Mouse (Mus musculus) fibroblast of lung, adult 2 months (primary cell): Measurements from ENCODE around the gene Leo1.
"Not testable (repeated sequence)": the region's sequence is repeated elsewhere in the genome, so short reads cannot be mapped to it uniquely, and the experiment has no call there.

Experiments used
- DNase-seq: peaks from one replicate; pipeline ENCODE4 v3.0.0-alpha.2; 2011; ENCODE audit warnings: low read depth

Leo1 gene

GRCm38 (mm10) chr9:75425796-75426391 is 15.4 kb upstream of the Leo1 start:
- DNase-seq = no peak

GRCm38 (mm10) chr9:75427366-75428273 is 13.7 kb upstream of the Leo1 start:
- DNase-seq = no peak

DNA sequence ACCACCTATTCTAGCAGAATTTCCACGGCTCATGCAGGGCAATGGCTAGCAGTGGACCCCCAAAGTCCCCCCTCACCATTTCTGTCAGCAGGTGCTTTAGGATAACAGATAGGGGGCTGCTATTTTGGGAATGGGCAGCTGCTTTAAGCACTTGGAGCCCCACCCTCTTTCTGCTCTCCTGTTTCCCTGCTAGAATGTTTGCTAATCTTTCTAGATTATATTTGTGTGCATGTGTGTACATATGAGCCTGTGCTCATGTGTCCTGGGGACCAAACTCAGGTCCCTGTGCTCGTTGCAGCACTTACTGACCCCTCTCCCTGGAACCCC is 13.1 kb upstream of the Leo1 start:
- no peak for DNase-seq

- DNase-seq = no peak
Measured at GRCm38 (mm10) chr9:75429040-75429439, 12.3 kb upstream of the Leo1 start.

- no peak for DNase-seq
Measured at GRCm38 (mm10) chr9:75429657-75430056, 11.7 kb upstream of the Leo1 start.

DNA sequence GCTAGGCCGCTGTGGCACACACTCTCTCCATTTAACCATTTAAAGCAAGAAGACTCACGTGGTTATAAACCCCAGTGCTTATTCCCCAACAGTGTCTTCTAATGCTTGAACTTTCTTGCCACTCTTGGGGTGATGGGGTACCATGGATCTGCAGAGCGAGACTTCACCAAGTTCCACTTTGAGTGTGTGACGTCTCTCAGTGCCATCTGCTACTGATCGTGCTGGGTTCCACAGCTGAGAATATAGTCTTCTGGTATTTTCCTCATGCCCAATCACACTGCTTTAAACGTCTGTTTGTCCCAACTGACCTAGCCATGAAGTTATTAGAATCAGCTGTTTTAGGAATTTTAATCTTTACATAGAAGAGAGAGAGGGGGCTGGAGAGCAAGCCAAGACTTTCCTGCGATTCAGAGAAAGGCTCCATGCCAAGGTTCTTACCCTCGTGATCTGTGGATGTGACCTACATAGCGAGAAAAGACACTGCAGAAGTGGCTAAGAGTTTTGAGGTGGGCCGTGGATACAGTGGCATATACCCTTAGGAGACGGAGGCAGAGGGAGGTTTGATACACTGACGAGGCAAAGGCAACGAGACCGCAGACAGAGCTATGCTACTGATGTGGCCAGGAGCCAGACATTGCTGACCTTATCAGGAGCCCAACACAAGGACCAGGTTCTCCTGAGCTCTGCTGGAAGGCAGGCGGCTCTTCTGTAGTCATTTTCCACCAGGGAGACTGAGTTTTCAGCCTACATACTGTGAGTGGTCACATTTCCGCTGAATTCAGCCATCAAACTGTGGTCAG is 10.3 kb upstream of the Leo1 start:
- no peak for DNase-seq

GRCm38 (mm10) chr9:75432694-75433093 is 8.6 kb upstream of the Leo1 start:
- no peak for DNase-seq

DNA sequence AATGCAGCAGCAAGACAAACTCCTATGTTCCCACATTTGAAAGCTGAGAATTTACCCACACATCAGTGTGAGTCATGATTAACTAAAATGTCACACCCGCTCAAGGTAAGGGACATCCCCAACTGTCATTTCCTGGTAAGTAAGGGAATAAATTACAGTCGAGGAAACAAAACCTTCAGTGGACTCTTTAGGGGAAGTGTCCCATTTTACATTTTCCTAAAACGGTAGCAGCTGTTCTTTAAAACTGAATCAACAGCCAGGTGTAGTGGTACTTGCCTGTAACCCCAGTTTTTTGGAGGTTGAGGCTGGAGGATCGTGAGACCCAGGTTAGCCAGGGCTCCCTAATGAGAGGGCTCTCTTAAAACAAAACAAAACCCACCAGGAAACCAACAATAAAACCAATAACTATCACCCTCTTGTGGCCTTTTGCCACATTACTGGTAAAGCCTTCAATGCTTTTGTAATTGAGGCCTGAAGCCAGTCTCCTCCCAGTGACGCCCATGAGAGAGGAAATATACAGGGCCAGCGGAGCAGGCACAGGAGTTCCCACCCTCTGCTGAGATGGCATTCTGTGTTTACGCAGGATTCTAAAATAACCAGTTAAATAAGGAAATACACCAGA is 7.0 kb upstream of the Leo1 start:
- peak; percentile 69 for DNase-seq

GRCm38 (mm10) chr9:75434872-75435271 is 6.5 kb upstream of the Leo1 start:
- DNase-seq = no peak

DNA sequence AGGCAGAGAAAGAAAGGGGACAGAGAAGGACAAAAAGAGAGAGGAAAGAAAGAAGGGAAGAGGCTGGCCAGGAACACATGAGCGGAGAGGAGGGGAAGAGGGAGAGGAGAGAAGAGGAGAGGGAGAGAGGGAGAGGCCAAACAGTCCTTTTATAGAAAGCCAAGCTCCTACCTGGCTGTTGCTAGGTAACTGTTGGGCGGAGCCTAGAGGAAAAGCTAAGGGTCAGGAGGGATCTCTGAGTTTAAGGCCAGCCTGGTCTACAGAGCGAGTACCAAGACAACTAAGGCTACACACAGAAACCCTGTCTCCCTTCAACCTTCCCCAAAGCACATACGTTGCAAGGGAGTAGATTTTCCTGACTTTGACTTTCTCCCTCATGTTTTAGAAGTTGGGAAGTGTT is 6.0 kb upstream of the Leo1 start:
- DNase-seq = no peak

DNA sequence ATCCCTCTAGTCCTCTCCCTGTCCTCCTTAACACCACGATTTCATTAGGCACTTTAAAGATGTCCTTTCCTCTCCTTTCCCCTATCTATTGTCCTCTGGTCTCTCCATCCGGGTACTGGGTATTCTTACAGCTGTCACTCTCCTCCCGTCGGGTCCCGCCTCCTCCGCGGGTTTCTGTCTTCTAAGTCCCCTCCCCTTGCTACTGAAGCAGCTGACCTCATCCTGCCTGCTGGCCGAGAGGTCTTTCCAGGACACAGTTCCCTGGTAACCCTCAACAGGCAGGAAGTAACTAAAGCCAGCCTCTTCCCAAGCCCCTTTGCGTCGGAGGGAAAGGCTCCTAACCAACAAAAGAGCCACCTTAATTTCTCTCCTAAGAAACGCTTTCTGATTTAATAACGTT is 5.4 kb upstream of the Leo1 start:
- DNase-seq = peak; percentile 72

GRCm38 (mm10) chr9:75437653-75438385 is 3.5 kb upstream of the Leo1 start:
- no peak for DNase-seq

GRCm38 (mm10) chr9:75441691-75442131 is 387 bp downstream of the Leo1 start:
- no peak for DNase-seq

DNA sequence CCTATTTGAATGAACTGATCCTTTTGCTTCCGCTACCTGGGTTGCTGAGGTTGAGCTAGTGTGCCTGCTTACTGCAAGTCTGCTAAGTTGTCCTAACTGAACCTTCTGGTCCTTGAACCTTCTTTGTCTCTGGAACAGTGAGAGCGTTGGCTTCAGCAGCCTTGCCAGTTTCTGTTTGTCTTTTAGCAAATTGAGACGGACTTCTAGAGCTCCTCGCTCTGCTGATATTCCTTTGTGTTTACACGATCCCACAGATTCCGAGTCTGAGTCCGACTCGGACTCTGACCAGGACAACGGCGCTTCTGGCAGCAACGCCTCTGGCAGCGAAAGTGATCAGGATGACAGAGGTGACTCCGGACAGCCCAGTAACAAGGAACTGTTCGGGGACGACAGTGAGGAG is 3.7 kb downstream of the Leo1 start:
- no peak for DNase-seq

DNA sequence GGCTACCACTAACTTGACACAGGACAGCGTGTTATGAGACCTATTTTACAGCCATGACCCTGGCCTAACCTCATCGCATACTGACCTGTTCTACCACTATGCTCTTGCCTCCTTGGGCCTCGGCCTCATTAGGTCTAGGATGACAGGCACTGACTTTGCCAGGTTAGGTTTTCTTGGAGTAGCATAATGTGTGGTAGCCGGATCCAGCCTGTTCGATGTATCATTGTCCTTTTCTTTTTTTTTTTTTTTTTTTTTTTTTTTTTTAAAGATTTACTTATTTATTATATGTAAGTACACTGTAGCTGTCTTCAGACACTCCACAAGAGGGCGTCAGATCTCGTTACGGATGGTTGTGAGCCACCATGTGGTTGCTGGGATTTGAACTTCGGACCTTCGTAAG is 5.2 kb downstream of the Leo1 start:
- not testable (repeated sequence) for DNase-seq

- no peak for DNase-seq
Measured at GRCm38 (mm10) chr9:75448021-75448420, 6.7 kb downstream of the Leo1 start.

DNA sequence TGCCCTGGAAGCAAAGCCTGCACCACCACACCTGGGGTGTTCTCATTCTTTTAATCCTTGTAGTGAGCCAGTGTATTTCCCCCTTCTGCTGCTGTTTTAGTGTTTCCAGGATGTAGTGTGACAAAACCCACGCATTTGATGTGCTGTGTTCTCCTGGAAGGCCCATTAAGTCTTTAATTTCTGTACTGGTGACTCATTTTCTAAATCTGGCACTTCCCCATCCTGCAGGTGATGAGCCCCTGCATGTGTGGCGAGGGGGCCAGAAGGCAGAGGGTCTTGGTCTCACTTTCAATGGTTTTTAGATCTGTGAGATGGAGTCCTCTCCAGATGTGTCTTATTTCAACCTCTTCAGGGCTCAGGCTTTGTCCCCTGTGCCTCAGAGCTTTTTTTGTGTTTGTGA is 12.7 kb downstream of the Leo1 start:
- DNase-seq = no peak

DNA sequence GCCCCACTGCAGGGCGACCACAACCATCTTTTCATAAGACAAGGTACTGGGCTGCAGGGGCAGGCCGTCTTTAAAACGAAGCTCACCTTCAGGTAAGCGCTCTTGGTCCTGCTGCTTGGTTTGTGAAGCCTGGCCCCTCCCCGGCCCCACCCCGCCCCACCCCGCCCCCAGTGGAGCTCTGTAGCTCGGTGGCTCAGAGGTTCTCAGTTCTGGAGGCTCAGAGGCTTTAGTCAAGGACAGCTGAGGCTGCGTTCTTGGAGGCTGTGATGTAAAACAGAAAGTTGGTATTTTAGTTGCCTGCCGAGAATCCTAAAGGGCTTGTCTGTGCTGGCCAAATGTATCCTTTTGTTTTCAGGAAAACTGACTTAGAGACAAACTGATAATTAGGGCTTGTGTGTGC is 14.4 kb downstream of the Leo1 start:
- no peak for DNase-seq

GRCm38 (mm10) chr9:75463050-75463660 is 21.8 kb downstream of the Leo1 start:
- no peak for DNase-seq

- DNase-seq = no peak
Measured at GRCm38 (mm10) chr9:75465856-75466255, 24.5 kb downstream of the Leo1 start.

DNA sequence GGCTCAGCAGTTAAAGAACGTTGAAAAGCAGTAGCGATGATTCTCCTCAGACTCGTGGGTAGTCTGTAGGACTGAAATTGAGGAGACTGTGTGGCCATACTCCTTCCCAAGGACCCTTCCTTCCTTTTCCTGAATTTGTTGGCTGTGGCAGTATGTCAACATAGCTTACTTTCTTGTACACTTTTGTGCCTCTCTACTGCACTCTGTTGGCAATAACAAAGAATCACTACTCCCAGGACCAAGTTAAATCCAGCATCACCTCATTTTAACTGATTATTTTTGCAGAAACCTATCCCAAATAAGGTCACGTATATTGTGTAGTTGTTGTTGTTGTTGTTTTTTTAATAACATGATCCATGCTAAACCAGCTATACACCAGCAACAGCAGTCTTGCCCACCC is 25.3 kb downstream of the Leo1 start:
- no peak for DNase-seq
